Mouse (Mus musculus) limb, embryonic 13.5 days (tissue): ENCODE results near the gene Mapkapk5. TPM values are rescaled to one million over a fixed set of nuclear protein-coding genes. Genes with fewer than 3 reads are reported as not detected.

Experiments
- ATAC-seq: fragments of 200-750 bp; cut with Nextera tagmentation; 2 replicates; pipeline ENCODE4 v1.8.0; 2017; ENCODE audit warnings: low read depth, moderate number of reproducible peaks, moderate TSS enrichment; ENCODE audit not compliant: low FRiP score
- H3K27ac ChIP-seq: fragments of 300-500 bp; sonication (generic); 2 replicates; pipeline ENCODE4 v1.5.1; 2015; ENCODE audit warnings: inconsistent platforms, mild to moderate bottlenecking, moderate library complexity
- H3K27me3 ChIP-seq: fragments of 300-500 bp; sonication (generic); 2 replicates; pipeline ENCODE4 v1.6.1; 2015; ENCODE audit warnings: mild to moderate bottlenecking, inconsistent platforms
- H3K36me3 ChIP-seq: fragments of 300-500 bp; sonication (generic); 2 replicates; pipeline ENCODE4 v1.6.1; 2015; ENCODE audit warnings: inconsistent platforms, mild to moderate bottlenecking, moderate library complexity
- H3K4me1 ChIP-seq: fragments of 300-500 bp; sonication (generic); 2 replicates; pipeline ENCODE4 v1.6.1; 2015; ENCODE audit warnings: inconsistent platforms
- H3K4me2 ChIP-seq: fragments of 300-500 bp; sonication (generic); replicated peaks from 2 replicates; pipeline ENCODE4 v1.6.1; 2015; ENCODE audit warnings: inconsistent platforms, mild to moderate bottlenecking, moderate library complexity
- H3K4me3 ChIP-seq: fragments of 300-500 bp; sonication (generic); 2 replicates; pipeline ENCODE4 v1.5.1; 2015; ENCODE audit warnings: moderate library complexity, mild to moderate bottlenecking, inconsistent platforms
- H3K9ac ChIP-seq: fragments of 300-500 bp; sonication (generic); 2 replicates; pipeline ENCODE4 v1.6.1; 2015; ENCODE audit warnings: mild to moderate bottlenecking, inconsistent platforms
- H3K9me3 ChIP-seq: fragments of 300-500 bp; sonication (generic); 2 replicates; pipeline ENCODE4 v1.6.1; 2016; ENCODE audit warnings: inconsistent platforms
- WGBS: fragments of 180-500 bp; shearing (Covaris S2); methylation state at CpG from one replicate; pipeline ENCODE4 v1.1.7; 2015; 5-methylcytosine and 5-hydroxymethylcytosine counted together
- polyA plus RNA-seq: library from polyadenylated mRNA; unstranded; fragments of >200 nt; fragmentation: Nextera tagmentation; extraction: Ambion mirVana; gene quantifications from 2 replicates; pipeline ENCODE4 v1.2.1, GENCODE M21; 2015

The Mapkapk5 gene
- polyA plus RNA-seq, 1 experiment from 2014 or later: 60.5 TPM

GRCm38 (mm10) chr5:121583765-121584501 lies 38.2 kb upstream of the Mapkapk5 start:
- peaks cover 15% of the 10 kb centered on the region for H3K4me1 ChIP-seq
- H3K27me3 ChIP-seq: no peaks in the 10 kb centered on the region
- ATAC-seq: 0 out of 2 replicates have a peak, but pooled peaks have one; percentile 36
- no peak overlapping the region; the same call in 1 of the 2 replicates for H3K27ac ChIP-seq
- no peak overlapping the region for H3K9ac ChIP-seq
- 0 out of 2 replicates have a peak overlapping the region, but pooled peaks have one; percentile 3 for H3K4me2 ChIP-seq
- 56% methylated on average over 12 of the region's 12 CpGs for WGBS
- H3K9me3 ChIP-seq: no peaks in the 10 kb centered on the region
- peaks cover 22% of the 10 kb centered on the region for H3K36me3 ChIP-seq
- H3K4me3 ChIP-seq: no peak overlapping the region

- Histone ChIP-seq H3K4me1 (peaks cover 15% of the 10 kb centered on the region), H3K9me3 (no peaks in the 10 kb centered on the region), H3K27me3 (no peaks in the 10 kb centered on the region), H3K4me3 (no peak overlapping the region), H3K36me3 (peaks cover 42% of the 10 kb centered on the region), H3K27ac (no peak overlapping the region), H3K9ac (no peak overlapping the region), H3K4me2 (no peak overlapping the region)
- 87% methylated on average over 8 of the region's 8 CpGs for WGBS
- no peak for ATAC-seq
Measured at GRCm38 (mm10) chr5:121581945-121582344, 36.2 kb upstream of the Mapkapk5 start.

- Histone ChIP-seq H3K4me1 (no peaks in the 10 kb centered on the region), H3K4me2 (no peak overlapping the region)
Measured at GRCm38 (mm10) chr5:121576927-121577488, 31.3 kb upstream of the Mapkapk5 start.

GRCm38 (mm10) chr5:121575867-121576266 lies 30.2 kb upstream of the Mapkapk5 start:
- ATAC-seq: no peak
- H3K4me2 ChIP-seq: no peak overlapping the region
- H3K9ac ChIP-seq: no peak overlapping the region
- 93% methylated on average over 11 of the region's 11 CpGs for WGBS
- no peaks in the 10 kb centered on the region for H3K4me1 ChIP-seq
- no peak overlapping the region for H3K4me3 ChIP-seq
- no peak overlapping the region for H3K27ac ChIP-seq
- no peaks in the 10 kb centered on the region for H3K9me3 ChIP-seq
- H3K36me3 ChIP-seq: peaks cover 99% of the 10 kb centered on the region
- no peaks in the 10 kb centered on the region for H3K27me3 ChIP-seq

More at GRCm38 (mm10) chr5:121576927-121577488, 31.3 kb upstream of the Mapkapk5 start:
- Histone ChIP-seq H3K9me3 (no peaks in the 10 kb centered on the region), H3K36me3 (peaks cover 90% of the 10 kb centered on the region), H3K9ac (no peak overlapping the region), H3K27ac (no peak overlapping the region), H3K27me3 (no peaks in the 10 kb centered on the region), H3K4me3 (no peak overlapping the region)
- no peak for ATAC-seq
- WGBS: 81% methylated on average over 11 of the region's 11 CpGs

DNA sequence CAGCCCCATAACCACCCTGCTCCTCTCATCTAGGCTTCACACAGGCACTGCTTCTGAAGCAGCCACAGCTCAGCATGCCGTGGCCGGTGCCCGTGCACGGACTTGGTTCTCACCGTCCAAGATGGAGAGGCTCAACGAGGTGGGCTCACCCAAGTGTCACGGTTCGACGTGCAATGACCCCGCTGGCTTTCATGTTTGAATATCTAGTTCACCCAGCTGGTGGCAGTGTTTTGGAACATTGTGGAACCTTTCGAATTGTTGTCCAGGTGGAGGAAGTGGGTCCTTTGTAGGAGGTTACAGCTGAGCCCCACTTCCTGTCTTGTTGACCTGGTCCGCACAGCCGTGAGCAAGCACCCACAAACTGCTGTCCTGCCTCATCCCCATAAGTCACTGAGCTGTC lies 28.4 kb upstream of the Mapkapk5 start:
- Histone ChIP-seq H3K4me1 (no peaks in the 10 kb centered on the region), H3K27ac (no peak overlapping the region), H3K4me2 (no peak overlapping the region), H3K4me3 (no peak overlapping the region), H3K9ac (no peak overlapping the region), H3K36me3 (peaks cover 97% of the 10 kb centered on the region), H3K9me3 (no peaks in the 10 kb centered on the region), H3K27me3 (no peaks in the 10 kb centered on the region)
- ATAC-seq: no peak
- WGBS: 93% methylated on average over 13 of the region's 13 CpGs

GRCm38 (mm10) chr5:121570787-121571186 lies 25.1 kb upstream of the Mapkapk5 start:
- peaks cover 88% of the 10 kb centered on the region for H3K36me3 ChIP-seq
- no peak overlapping the region for H3K27ac ChIP-seq
- no peaks in the 10 kb centered on the region for H3K4me1 ChIP-seq
- 81% methylated on average over 1 of the region's 1 CpGs for WGBS
- no peaks in the 10 kb centered on the region for H3K9me3 ChIP-seq
- no peaks in the 10 kb centered on the region for H3K27me3 ChIP-seq
- no peak for ATAC-seq
- H3K9ac ChIP-seq: no peak overlapping the region
- no peak overlapping the region for H3K4me2 ChIP-seq
- H3K4me3 ChIP-seq: no peak overlapping the region

DNA sequence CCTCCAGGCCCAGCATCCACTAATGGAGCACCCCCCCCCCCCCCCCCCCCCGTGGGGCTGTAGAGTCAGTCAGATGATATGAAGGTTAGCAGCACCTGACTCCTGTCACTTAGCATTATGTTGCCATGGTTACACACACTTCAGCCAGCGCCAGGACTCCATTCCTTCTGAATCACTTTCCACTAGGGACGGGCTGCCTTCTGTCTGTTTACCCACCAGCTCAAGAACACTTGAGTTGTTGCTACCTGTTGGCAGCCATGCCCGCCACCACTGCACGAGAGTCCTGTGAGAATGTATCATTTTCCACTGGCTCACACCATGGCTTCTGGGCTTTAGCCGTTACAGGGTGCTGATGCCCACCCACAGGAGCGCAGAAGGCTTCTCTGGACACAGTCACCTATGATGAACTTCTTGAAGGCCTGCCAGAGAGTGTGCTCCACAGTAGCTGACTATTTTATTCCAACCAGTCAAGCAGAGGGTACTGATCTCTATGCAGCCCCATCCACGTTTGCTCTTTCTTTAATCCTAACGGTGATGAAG lies 24.2 kb upstream of the Mapkapk5 start:
- Histone ChIP-seq H3K9me3 (no peaks in the 10 kb centered on the region), H3K4me1 (no peaks in the 10 kb centered on the region), H3K4me3 (no peak overlapping the region), H3K4me2 (no peak overlapping the region), H3K36me3 (peaks cover 80% of the 10 kb centered on the region), H3K27ac (no peak overlapping the region), H3K27me3 (no peaks in the 10 kb centered on the region), H3K9ac (no peak overlapping the region)
- 76% methylated on average over 9 of the region's 9 CpGs for WGBS
- ATAC-seq: no peak

DNA sequence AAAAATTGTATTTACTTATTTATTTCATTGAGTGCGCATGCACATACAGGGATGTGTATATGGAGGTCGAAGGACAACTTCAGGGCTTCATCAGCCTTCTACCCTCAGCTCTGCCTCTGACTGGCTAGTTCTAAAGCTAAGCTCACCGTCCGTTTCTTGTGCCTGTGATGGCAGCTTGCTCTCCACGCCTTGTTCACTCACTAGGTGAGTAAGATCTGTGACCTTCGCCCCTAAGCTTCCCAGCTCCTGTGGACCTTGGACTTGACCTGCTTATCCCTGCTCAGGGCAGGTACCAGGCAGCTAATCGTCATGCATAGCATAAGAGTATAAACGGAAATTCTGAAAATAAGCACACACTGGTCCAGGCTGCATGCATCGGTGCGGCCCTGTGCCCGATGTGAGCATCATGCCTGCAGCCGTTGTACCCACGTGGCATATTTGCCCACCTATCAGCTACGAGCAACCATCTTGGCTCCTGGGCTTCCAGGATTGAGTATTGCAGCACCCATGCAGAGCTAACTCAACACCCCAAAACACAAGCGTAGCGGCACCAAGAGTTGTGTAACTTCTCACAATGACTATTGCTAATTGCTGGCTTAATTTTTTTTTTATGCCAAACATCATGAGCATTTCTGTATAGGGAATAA lies 20.5 kb upstream of the Mapkapk5 start:
- H3K4me2 ChIP-seq: no peak overlapping the region
- H3K27me3 ChIP-seq: no peaks in the 10 kb centered on the region
- ATAC-seq: no peak
- H3K4me1 ChIP-seq: no peaks in the 10 kb centered on the region
- 90% methylated on average over 16 of the region's 16 CpGs for WGBS
- no peak overlapping the region for H3K27ac ChIP-seq
- H3K9me3 ChIP-seq: no peaks in the 10 kb centered on the region
- H3K36me3 ChIP-seq: peaks cover 42% of the 10 kb centered on the region
- H3K9ac ChIP-seq: no peak overlapping the region
- H3K4me3 ChIP-seq: no peak overlapping the region

DNA sequence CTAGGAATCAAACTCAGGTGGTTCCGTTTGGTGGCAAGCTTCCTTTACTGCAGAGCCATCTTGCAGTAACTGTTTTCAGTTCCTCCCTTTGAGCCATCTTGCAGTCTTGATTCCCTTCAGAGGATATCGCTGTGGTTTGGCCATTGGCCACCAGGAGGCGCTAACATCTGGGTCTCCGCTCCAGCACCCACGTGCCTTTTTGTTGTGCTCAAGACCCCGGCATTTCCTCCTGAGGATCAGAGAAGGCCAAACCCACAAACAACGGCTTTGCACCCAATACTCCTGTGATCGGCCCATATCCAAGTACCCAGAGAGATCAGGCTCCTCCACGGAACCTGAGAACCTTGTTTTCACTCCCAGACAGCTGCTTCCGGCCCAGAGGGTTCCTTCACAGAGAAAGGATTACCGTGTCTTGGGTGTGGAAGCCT lies 18.8 kb upstream of the Mapkapk5 start:
- peak; percentile 49; the same call in 1 of the 2 replicates for ATAC-seq
- no peak overlapping the region for H3K27ac ChIP-seq
- peak overlapping the region; percentile 54 for H3K4me2 ChIP-seq
- peak overlapping the region; percentile 20 for H3K4me3 ChIP-seq
- no peaks in the 10 kb centered on the region for H3K27me3 ChIP-seq
- peaks cover 26% of the 10 kb centered on the region for H3K36me3 ChIP-seq
- H3K9ac ChIP-seq: peak overlapping the region; percentile 56
- H3K4me1 ChIP-seq: no peaks in the 10 kb centered on the region
- WGBS: 11% methylated on average over 11 of the region's 11 CpGs
- no peaks in the 10 kb centered on the region for H3K9me3 ChIP-seq

DNA sequence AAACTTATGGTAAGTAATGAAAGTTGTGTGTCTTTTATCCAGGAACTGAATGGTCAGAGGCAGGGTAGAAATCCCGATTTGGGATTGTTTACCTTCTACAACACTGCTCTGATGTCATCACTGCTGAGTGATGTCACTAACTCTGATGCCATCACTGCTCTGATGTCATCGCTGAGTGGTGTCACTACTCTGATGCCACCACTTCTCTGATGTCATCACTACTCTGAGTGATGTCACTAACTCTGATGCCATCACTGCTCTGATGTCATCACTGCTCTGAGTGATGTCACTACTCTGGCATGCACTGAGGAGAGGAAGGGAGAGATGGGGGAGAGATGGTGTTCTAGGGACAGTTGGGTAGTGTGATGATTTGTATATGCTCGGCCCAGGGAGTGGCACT lies 16.7 kb upstream of the Mapkapk5 start:
- H3K9ac ChIP-seq: no peak overlapping the region
- WGBS: 86% methylated on average over 3 of the region's 3 CpGs
- no peak overlapping the region for H3K4me2 ChIP-seq
- no peak for ATAC-seq
- no peak overlapping the region for H3K4me3 ChIP-seq
- H3K9me3 ChIP-seq: no peaks in the 10 kb centered on the region
- no peaks in the 10 kb centered on the region for H3K27me3 ChIP-seq
- no peaks in the 10 kb centered on the region for H3K4me1 ChIP-seq
- no peak overlapping the region for H3K27ac ChIP-seq
- H3K36me3 ChIP-seq: peaks cover 7% of the 10 kb centered on the region

GRCm38 (mm10) chr5:121549196-121549595 lies 3.5 kb upstream of the Mapkapk5 start:
- WGBS: 86% methylated on average over 7 of the region's 7 CpGs
- Histone ChIP-seq H3K4me3 (no peak overlapping the region), H3K9me3 (0 out of 2 replicates have a peak, but pooled peaks cover 5% of the 10 kb centered on the region), H3K27ac (no peak overlapping the region), H3K4me2 (no peak overlapping the region), H3K4me1 (peaks cover 12% of the 10 kb centered on the region), H3K27me3 (no peaks in the 10 kb centered on the region), H3K9ac (no peak overlapping the region), H3K36me3 (no peaks in the 10 kb centered on the region)
- ATAC-seq: no peak

GRCm38 (mm10) chr5:121547084-121547483 lies 1.4 kb upstream of the Mapkapk5 start:
- H3K27ac ChIP-seq: no peak overlapping the region
- H3K36me3 ChIP-seq: no peaks in the 10 kb centered on the region
- H3K4me1 ChIP-seq: peaks cover 20% of the 10 kb centered on the region
- ATAC-seq: no peak
- H3K27me3 ChIP-seq: no peaks in the 10 kb centered on the region
- no peak overlapping the region for H3K4me3 ChIP-seq
- 0 out of 2 replicates have a peak, but pooled peaks cover 5% of the 10 kb centered on the region for H3K9me3 ChIP-seq
- WGBS: 94% methylated on average over 3 of the region's 3 CpGs
- H3K9ac ChIP-seq: no peak overlapping the region
- H3K4me2 ChIP-seq: peak overlapping the region; percentile 87; the same call in 1 of the 2 replicates
